Mouse (Mus musculus) heart, embryonic 10.5 days (tissue): ENCODE measurements around the gene Ttll1. TPM values are rescaled to one million over a fixed set of nuclear protein-coding genes. Genes with fewer than 3 reads are reported as not detected.
"Not testable (repeated sequence)": the region's sequence is repeated elsewhere in the genome, so short reads cannot be mapped to it uniquely, and the experiment has no call there.

Source experiments
- DNase-seq: peaks from one replicate; pipeline ENCODE4 v3.0.0-alpha.2; 2017; ENCODE audit warnings: low spot score
- H3K27ac ChIP-seq: fragments of 300-500 bp; sonication (generic); 2 replicates; pipeline ENCODE4 v1.5.1; 2016; ENCODE audit warnings: mild to moderate bottlenecking
- H3K27me3 ChIP-seq: fragments of 300-500 bp; sonication (generic); 2 replicates; pipeline ENCODE4 v1.6.1; 2016; ENCODE audit warnings: mild to moderate bottlenecking; ENCODE audit not compliant: poor library complexity, insufficient read depth, severe bottlenecking
- H3K36me3 ChIP-seq: fragments of 300-500 bp; sonication (generic); 2 replicates; pipeline ENCODE4 v1.6.1; 2016; ENCODE audit warnings: mild to moderate bottlenecking, moderate library complexity
- H3K4me1 ChIP-seq: fragments of 300-500 bp; sonication (generic); 2 replicates; pipeline ENCODE4 v1.6.1; 2016; ENCODE audit warnings: mild to moderate bottlenecking
- H3K4me3 ChIP-seq: fragments of 300-500 bp; sonication (generic); 2 replicates; pipeline ENCODE4 v1.5.1; 2016; ENCODE audit warnings: mild to moderate bottlenecking, moderate library complexity
- H3K9me3 ChIP-seq: fragments of 300-500 bp; sonication (generic); 2 replicates; pipeline ENCODE4 v1.6.1; 2016; ENCODE audit warnings: mild to moderate bottlenecking, moderate library complexity
- WGBS: fragments of 180-500 bp; shearing (Covaris S2); methylation state at CpG from one replicate; pipeline ENCODE4 v1.1.7; 2016; 5-methylcytosine and 5-hydroxymethylcytosine counted together
- polyA plus RNA-seq: library from polyadenylated mRNA; unstranded; fragments of >200 nt; fragmentation: Nextera tagmentation; extraction: Ambion mirVana; gene quantifications from 2 replicates; pipeline ENCODE4 v1.2.1, GENCODE M21; 2016

Ttll1 gene
- polyA plus RNA-seq, 1 experiment from 2014 or later: 23.9 TPM

DNA sequence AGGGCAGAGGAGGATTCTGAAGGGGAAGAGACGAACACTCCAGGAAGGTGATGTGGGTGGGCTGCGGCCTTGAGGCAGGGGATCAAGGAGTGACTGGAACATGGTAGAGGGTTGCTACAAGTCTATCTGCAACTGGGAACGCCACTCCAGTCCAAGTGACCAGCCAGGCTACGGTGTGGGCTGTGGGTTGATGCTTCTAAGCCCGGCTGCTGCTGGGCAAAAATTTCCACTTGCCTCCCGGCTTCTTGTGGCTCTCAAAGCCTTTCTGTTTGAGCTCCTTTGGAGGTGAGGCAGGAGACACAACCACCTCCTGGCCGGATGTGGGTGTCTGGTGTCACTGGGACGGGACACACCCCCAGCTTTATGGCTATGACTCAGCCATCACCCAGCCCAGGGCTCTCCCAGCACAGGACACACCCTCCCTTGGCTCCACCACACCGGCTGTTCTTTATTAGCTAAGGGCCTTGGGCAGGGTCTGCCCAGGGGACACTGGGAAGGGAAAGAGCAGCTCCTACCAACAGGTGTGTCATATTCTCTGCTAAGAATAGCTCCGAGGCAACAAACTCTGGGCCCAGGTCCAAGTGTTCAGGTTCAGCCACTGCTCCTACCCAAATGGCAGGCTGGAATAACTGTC lies 36.7 kb downstream of the Ttll1 start:
- no peaks in the 10 kb centered on the region for H3K36me3 ChIP-seq
- H3K4me3 ChIP-seq: no peak overlapping the region
- peaks cover 39% of the 10 kb centered on the region for H3K4me1 ChIP-seq
- DNase-seq: no peak
- 59% methylated on average over 10 of the region's 10 CpGs for WGBS
- H3K9me3 ChIP-seq: no peaks in the 10 kb centered on the region
- H3K27me3 ChIP-seq: 0 out of 2 replicates have a peak, but pooled peaks cover 6% of the 10 kb centered on the region
- H3K27ac ChIP-seq: peak overlapping the region; percentile 23; the same call in 1 of the 2 replicates

GRCm38 (mm10) chr15:83473251-83473650 lies 37.4 kb downstream of the Ttll1 start:
- H3K4me1 ChIP-seq: peaks cover 35% of the 10 kb centered on the region
- DNase-seq: no peak
- 88% methylated on average over 1 of the region's 1 CpGs for WGBS

DNA sequence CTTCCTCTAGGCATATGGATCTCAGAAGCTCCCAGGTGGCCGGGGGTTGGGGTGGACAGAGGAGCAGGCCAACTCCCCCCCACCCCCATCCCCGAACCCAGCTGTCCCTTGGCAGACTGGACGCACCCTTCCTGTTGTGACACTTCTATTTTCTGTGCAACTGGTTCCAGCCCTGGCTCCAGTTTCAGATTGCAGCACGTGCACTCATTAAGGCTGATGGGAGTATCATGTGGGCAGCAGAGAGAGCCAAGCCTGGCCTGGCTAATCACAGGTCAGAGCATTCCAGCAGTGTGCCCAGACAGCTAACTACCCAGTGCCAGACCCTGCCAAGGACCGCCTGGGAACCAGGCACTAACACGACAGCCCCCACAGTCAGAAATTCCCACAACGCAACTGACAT lies 39.2 kb downstream of the Ttll1 start:
- H3K27ac ChIP-seq: no peak overlapping the region
- no peaks in the 10 kb centered on the region for H3K36me3 ChIP-seq
- 57% methylated on average over 7 of the region's 7 CpGs for WGBS
- H3K4me1 ChIP-seq: peaks cover 29% of the 10 kb centered on the region
- no peak overlapping the region for H3K4me3 ChIP-seq
- no peaks in the 10 kb centered on the region for H3K9me3 ChIP-seq
- 0 out of 2 replicates have a peak, but pooled peaks cover 6% of the 10 kb centered on the region for H3K27me3 ChIP-seq
- no peak for DNase-seq

More at GRCm38 (mm10) chr15:83473251-83473650, 37.4 kb downstream of the Ttll1 start:
- H3K27me3 ChIP-seq: 0 out of 2 replicates have a peak, but pooled peaks cover 6% of the 10 kb centered on the region
- H3K27ac ChIP-seq: no peak overlapping the region
- no peaks in the 10 kb centered on the region for H3K9me3 ChIP-seq
- no peaks in the 10 kb centered on the region for H3K36me3 ChIP-seq
- no peak overlapping the region for H3K4me3 ChIP-seq

GRCm38 (mm10) chr15:83470443-83470842 lies 40.2 kb downstream of the Ttll1 start:
- WGBS: 74% methylated on average over 8 of the region's 8 CpGs
- H3K4me3 ChIP-seq: no peak overlapping the region
- H3K36me3 ChIP-seq: no peaks in the 10 kb centered on the region
- H3K27me3 ChIP-seq: 0 out of 2 replicates have a peak, but pooled peaks cover 6% of the 10 kb centered on the region
- no peak for DNase-seq
- no peaks in the 10 kb centered on the region for H3K9me3 ChIP-seq
- no peak overlapping the region for H3K27ac ChIP-seq
- peaks cover 29% of the 10 kb centered on the region for H3K4me1 ChIP-seq

DNA sequence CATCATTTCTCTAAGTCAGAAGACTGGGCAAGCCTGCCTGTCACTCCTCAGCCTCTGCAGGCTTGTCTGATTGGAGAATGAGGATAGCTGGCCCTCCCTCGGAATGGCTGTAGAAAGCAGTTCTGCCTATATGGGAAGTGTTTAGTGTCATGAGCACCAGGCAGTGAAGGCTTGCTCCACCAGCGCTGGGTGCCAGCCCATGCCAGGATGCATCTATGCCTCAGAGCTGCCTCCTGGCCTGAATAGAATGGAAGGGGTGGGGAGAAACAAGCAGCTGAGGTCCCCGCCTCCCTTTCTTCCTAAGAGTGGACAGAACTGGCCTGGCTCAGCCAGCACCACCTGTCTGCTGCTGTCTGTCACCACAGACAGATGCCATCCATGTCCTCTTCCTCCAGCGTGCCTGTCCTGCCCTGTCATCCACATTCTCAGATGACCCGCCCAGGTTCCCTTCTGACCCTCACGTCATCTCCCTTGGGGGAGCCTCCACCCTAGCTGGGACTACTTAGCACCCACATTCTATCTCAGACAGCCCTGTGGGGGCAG lies 41.3 kb downstream of the Ttll1 start:
- DNase-seq: no peak
- Histone ChIP-seq H3K36me3 (no peaks in the 10 kb centered on the region), H3K4me1 (peaks cover 24% of the 10 kb centered on the region), H3K4me3 (no peak overlapping the region), H3K9me3 (no peaks in the 10 kb centered on the region), H3K27ac (peak overlapping the region; percentile 16; the same call in 1 of the 2 replicates), H3K27me3 (0 out of 2 replicates have a peak, but pooled peaks cover 6% of the 10 kb centered on the region)
- 53% methylated on average over 6 of the region's 6 CpGs for WGBS

DNA sequence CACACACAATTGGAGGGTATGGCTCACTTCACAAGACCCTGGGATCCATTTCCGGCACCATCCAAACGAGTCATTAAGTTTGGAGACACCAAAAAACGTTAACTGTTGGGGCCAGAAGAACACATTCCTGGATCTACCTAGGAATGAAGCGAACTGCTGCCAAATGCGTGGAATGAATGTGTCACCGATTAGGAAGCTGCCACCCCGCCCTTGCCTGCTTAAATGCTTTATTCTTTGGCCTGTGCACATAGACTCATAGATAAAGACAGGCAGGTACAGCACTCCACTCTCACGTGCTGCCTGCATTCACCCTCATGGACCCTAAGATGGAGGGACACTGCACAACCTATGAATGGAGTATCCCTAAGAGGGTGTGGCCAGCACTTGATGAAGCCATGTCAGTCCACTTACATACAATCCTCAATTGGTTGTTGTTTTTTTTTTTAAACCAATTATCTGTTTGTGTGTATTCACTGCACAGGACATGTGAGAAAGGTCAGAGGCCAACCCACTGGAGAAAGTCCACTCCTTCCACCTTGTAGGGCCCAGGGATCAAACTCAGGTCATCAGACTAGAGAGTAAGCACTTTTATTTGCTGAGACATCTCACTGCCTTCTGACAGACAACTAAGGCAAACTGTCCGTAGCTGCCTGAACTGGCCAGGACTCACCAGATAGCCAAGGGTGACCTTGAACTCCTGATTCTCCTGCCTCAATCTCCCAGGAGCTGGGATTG lies 43.3 kb downstream of the Ttll1 start:
- Histone ChIP-seq H3K27ac (no peak overlapping the region), H3K4me1 (peaks cover 27% of the 10 kb centered on the region), H3K36me3 (no peaks in the 10 kb centered on the region), H3K9me3 (no peaks in the 10 kb centered on the region), H3K27me3 (0 out of 2 replicates have a peak, but pooled peaks cover 6% of the 10 kb centered on the region), H3K4me3 (no peak overlapping the region)
- no peak for DNase-seq
- WGBS: 78% methylated on average over 9 of the region's 9 CpGs

DNA sequence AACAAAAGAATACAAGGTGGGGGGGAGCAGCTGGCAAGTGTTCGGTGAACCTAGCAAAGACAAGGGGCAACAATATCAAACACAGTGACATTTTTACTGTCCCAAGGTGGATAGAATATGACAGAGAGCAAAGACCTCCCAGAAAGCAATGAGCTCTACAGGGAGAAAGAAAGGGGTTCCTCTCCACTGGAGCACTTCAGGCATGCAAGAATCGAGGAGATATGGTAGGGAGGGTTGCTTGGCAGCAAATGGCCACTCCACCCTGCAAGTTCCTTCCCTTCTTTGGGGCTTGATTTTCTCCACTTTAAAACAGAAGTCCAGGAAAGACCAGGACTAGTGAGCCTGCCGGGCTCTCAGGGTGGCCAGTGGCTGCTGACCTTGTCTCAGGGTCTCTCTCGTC lies 44.4 kb downstream of the Ttll1 start:
- peaks cover 24% of the 10 kb centered on the region for H3K4me1 ChIP-seq
- 64% methylated on average over 4 of the region's 4 CpGs for WGBS
- no peak for DNase-seq
- no peaks in the 10 kb centered on the region for H3K9me3 ChIP-seq
- no peaks in the 10 kb centered on the region for H3K36me3 ChIP-seq
- no peak overlapping the region for H3K4me3 ChIP-seq
- 0 out of 2 replicates have a peak, but pooled peaks cover 6% of the 10 kb centered on the region for H3K27me3 ChIP-seq
- H3K27ac ChIP-seq: no peak overlapping the region

- peak overlapping the region; percentile 96 for H3K27ac ChIP-seq
- WGBS: 73% methylated on average over 19 of the region's 19 CpGs
These were observed 45.6 kb downstream of the Ttll1 start for GRCm38 (mm10) chr15:83464905-83465650.

DNA sequence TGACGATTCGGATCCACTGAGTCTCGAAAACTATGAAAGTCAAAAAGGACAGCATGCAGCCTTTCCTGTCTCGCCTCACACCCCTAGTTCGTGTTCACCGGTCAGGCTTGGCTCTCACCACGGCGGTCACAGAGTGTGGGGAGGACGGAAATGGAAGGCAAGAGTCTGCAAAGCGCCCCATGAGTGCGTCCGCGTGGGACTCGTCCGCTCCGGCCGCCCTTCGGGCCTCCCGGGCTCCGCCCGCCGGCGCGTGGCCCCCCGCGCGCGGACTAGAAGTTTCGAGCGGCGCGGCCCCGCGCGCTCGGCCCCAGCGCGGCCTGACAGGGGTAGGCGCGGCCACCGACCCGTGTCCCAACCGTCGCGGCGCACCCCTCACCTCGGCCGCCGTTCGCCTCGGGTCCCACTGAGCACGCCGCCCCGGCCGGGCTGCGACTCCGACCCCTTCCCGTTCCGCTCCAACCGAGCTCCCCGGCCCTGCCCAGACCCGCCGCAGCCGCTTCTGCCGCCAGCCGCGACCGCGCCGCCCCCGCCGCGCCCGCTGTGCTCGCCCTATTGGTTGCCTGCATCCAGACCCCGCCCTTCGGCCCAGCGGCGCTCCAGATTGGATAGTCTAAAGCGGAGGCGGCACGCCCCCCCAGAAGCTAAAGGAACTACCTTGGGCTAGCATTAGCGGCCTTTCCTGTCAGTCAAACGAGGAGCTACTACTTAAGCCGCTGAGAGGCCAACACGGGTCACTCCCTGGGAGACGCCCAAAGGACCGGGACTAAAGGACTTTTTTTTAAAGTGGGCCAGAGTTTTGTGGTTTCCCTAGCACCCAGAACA lies 46.4 kb downstream of the Ttll1 start, which contains the start of gene Pacsin2:
Pacsin2 (minus strand) TSS at position 524 of the 822 bp plus-strand sequence.
- Histone ChIP-seq H3K4me1 (peaks cover 18% of the 10 kb centered on the region; the same call in 1 of the 2 replicates), H3K27me3 (no peaks in the 10 kb centered on the region), H3K36me3 (0 out of 2 replicates have a peak, but pooled peaks cover 2% of the 10 kb centered on the region), H3K9me3 (no peaks in the 10 kb centered on the region), H3K27ac (peak within 1 kb of the TSS; percentile 96), H3K4me3 (peak within 1 kb of the TSS; percentile 91)
- DNase-seq: peak; percentile 100
- under 1% methylated on average over 86 of the region's 88 CpGs for WGBS

More at GRCm38 (mm10) chr15:83464905-83465650, 45.6 kb downstream of the Ttll1 start:
- Histone ChIP-seq H3K4me3 (peak overlapping the region; percentile 91), H3K4me1 (peaks cover 22% of the 10 kb centered on the region; the same call in 1 of the 2 replicates), H3K27me3 (0 out of 2 replicates have a peak, but pooled peaks cover 2% of the 10 kb centered on the region), H3K9me3 (no peaks in the 10 kb centered on the region), H3K36me3 (no peaks in the 10 kb centered on the region)
- DNase-seq: no peak

- peaks cover 13% of the 10 kb centered on the region; the same call in 1 of the 2 replicates for H3K4me1 ChIP-seq
- no peaks in the 10 kb centered on the region for H3K9me3 ChIP-seq
- H3K27ac ChIP-seq: peak overlapping the region; percentile 96
- no peaks in the 10 kb centered on the region for H3K27me3 ChIP-seq
- WGBS: 6% methylated on average over 17 of the region's 17 CpGs
- H3K36me3 ChIP-seq: 0 out of 2 replicates have a peak, but pooled peaks cover 2% of the 10 kb centered on the region
- DNase-seq: no peak
- H3K4me3 ChIP-seq: peak overlapping the region; percentile 91
These were observed 47.2 kb downstream of the Ttll1 start for GRCm38 (mm10) chr15:83463369-83464082.

DNA sequence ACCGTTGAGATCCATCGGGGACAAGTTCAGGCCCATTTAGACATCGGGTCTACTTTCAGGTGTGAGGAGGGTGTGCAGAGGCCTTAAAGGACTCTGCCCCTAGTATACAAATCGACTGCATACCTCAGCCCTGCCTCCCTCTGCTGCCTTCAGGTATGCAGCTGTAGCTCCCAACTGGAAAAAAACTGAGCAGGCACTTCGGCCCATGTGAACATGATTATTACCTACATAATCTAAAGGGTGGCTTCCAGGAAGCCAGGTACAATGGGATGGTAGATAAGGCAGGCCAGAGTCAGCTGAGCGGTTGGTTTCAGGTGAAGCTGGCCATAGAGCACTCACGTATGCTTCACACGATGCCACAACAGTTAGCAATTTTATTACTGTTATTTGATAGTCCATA lies 48.3 kb downstream of the Ttll1 start:
- H3K4me3 ChIP-seq, H3K36me3 ChIP-seq, H3K27ac ChIP-seq, DNase-seq, H3K27me3 ChIP-seq, H3K9me3 ChIP-seq: not testable (repeated sequence)
- WGBS: 90% methylated on average over 8 of the region's 8 CpGs
- peaks cover 13% of the 10 kb centered on the region; the same call in 1 of the 2 replicates for H3K4me1 ChIP-seq
